Mouse (Mus musculus) lung, embryonic 14.5 days (tissue): ENCODE measurements around the gene Col4a2. TPM values are rescaled to one million over a fixed set of nuclear protein-coding genes. Genes with fewer than 3 reads are reported as not detected.

ENCODE experiments used
- ATAC-seq: fragments of 200-750 bp; cut with Nextera tagmentation; 2 replicates; pipeline ENCODE4 v1.8.0; 2017; ENCODE audit warnings: mild to moderate bottlenecking, moderate TSS enrichment, moderate library complexity; ENCODE audit not compliant: insufficient read depth
- DNase-seq: peaks from one replicate; pipeline ENCODE4 v3.0.0-alpha.2; 2015
- H3K27ac ChIP-seq: fragments of 300-500 bp; sonication (generic); 2 replicates; pipeline ENCODE4 v1.5.1; 2014; ENCODE audit warnings: low read depth, mild to moderate bottlenecking, moderate library complexity
- H3K27me3 ChIP-seq: fragments of 300-500 bp; sonication (generic); 2 replicates; pipeline ENCODE4 v1.6.1; 2014; ENCODE audit warnings: low read length, control low read depth; ENCODE audit not compliant: insufficient read depth
- H3K36me3 ChIP-seq: fragments of 300-500 bp; sonication (generic); 2 replicates; pipeline ENCODE4 v1.6.1; 2014; ENCODE audit warnings: control low read depth; ENCODE audit not compliant: insufficient read depth
- H3K4me1 ChIP-seq: fragments of 300-500 bp; sonication (generic); 2 replicates; pipeline ENCODE4 v1.6.1; 2014; ENCODE audit warnings: antibody characterized with exemption, control low read depth; ENCODE audit not compliant: insufficient read depth
- H3K4me2 ChIP-seq: fragments of 300-500 bp; sonication (generic); 2 replicates; pipeline ENCODE4 v1.6.1; 2014; ENCODE audit warnings: mild to moderate bottlenecking
- H3K4me3 ChIP-seq: fragments of 300-500 bp; sonication (generic); 2 replicates; pipeline ENCODE4 v1.5.1; 2014; ENCODE audit warnings: low read depth, low read length
- H3K9ac ChIP-seq: fragments of 300-500 bp; sonication (generic); 2 replicates; pipeline ENCODE4 v1.6.1; 2014
- H3K9me3 ChIP-seq: fragments of 300-500 bp; sonication (generic); 2 replicates; pipeline ENCODE4 v1.6.1; 2016; ENCODE audit warnings: low read depth, low read length, control low read depth
- CTCF ChIP-seq: IDR thresholded peaks from 2 replicates; pipeline ENCODE4 v1.5.1; 2016; ENCODE audit warnings: antibody characterized with exemption, low read depth
- WGBS: fragments of 180-500 bp; shearing (Covaris S2); extraction: QIAGEN DNeasy Blood & Tissue Kit; methylation state at CpG from one replicate; pipeline ENCODE4 v1.1.7; 2014; 5-methylcytosine and 5-hydroxymethylcytosine counted together
- polyA plus RNA-seq: library from polyadenylated mRNA; unstranded; fragments of >200 nt; fragmentation: Nextera tagmentation; extraction: Ambion mirVana; gene quantifications from 2 replicates; pipeline ENCODE4 v1.2.1, GENCODE M21; 2014

The Col4a2 gene
- polyA plus RNA-seq, 1 experiment from 2014 or later: 111 TPM

DNA sequence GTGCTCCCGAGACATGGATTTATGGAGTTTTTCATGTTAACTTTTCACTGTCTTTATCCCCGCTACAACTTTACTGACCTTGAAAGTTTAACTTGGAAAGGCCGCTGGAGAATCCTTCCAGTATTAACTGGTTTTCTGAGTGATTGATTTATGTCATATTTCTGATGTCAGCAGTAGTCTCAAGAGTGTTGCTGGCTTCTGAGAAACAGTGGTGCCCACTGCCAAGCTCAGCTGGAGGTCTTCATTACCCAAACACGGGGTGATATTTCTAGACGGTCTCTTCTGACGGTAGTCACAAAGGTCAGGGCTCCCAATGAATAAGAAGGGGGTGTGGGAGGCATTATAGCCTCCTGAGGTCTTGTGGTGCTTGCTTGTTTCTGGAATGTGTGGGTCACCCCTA lies 21.1 kb downstream of the Col4a2 start:
- Histone ChIP-seq H3K4me2 (no peak overlapping the region), H3K27ac (no peak overlapping the region), H3K27me3 (no peaks in the 10 kb centered on the region), H3K36me3 (no peaks in the 10 kb centered on the region), H3K9ac (no peak overlapping the region), H3K9me3 (no peaks in the 10 kb centered on the region), H3K4me1 (peaks cover 13% of the 10 kb centered on the region; the same call in 1 of the 2 replicates), H3K4me3 (no peak overlapping the region)
- DNase-seq (no peak), ATAC-seq (no peak)
- 67% methylated on average over 6 of the region's 6 CpGs for WGBS
- TF ChIP-seq CTCF: no peak

DNA sequence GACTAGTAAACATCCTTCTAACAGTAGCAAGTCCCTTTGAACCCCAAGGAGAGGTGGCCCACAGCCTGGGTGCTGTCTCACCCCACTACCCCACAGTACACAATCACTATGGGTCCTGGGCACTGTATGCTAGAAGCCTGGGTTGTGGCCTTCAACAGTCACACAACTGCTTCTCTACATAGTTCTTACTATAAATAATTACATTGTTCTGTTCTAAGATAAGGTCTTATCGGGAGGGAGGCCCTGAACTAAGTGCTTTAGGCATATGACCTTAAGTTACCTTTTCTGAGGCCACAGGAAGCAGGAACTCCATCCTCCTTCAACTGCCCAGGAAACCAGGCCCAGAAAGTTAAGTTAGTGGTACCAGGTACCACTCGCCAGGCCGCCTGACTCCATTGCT lies 21.9 kb downstream of the Col4a2 start:
- Histone ChIP-seq H3K9ac (no peak overlapping the region), H3K36me3 (no peaks in the 10 kb centered on the region), H3K4me3 (no peak overlapping the region), H3K27me3 (no peaks in the 10 kb centered on the region), H3K9me3 (no peaks in the 10 kb centered on the region), H3K27ac (peak overlapping the region; percentile 1; the same call in 1 of the 2 replicates), H3K4me1 (peaks cover 13% of the 10 kb centered on the region; the same call in 1 of the 2 replicates), H3K4me2 (no peak overlapping the region)
- ATAC-seq (0 out of 2 replicates have a peak, but pooled peaks have one; percentile 18), DNase-seq (no peak)
- TF ChIP-seq CTCF: no peak
- WGBS: 54% methylated on average over 3 of the region's 3 CpGs

DNA sequence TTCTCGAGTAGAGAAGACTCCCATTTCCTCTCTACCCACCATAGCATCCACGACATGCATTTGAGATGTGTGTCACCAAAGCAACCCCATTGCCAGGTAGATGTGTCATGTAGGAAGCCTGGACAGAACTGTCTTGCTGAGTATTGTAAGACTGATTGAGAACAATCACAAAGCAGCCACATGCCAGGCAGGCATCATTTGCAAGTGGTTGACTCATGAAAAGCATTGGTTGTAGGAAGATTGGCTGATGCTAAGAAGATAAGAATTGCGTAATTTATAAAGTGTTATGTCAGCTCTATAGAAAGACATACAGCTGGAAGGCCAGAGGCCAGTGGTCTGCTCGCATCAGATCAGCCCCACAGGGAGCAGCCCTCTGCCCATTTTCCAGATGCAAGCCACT lies 22.6 kb downstream of the Col4a2 start:
- ATAC-seq: no peak
- WGBS: 66% methylated on average over 4 of the region's 4 CpGs
- Histone ChIP-seq H3K9ac (no peak overlapping the region), H3K4me2 (no peak overlapping the region), H3K9me3 (no peaks in the 10 kb centered on the region), H3K36me3 (no peaks in the 10 kb centered on the region), H3K4me1 (peaks cover 16% of the 10 kb centered on the region; the same call in 1 of the 2 replicates), H3K27ac (no peak overlapping the region), H3K27me3 (no peaks in the 10 kb centered on the region), H3K4me3 (no peak overlapping the region)
- no peak for TF ChIP-seq CTCF
- no peak for DNase-seq

DNA sequence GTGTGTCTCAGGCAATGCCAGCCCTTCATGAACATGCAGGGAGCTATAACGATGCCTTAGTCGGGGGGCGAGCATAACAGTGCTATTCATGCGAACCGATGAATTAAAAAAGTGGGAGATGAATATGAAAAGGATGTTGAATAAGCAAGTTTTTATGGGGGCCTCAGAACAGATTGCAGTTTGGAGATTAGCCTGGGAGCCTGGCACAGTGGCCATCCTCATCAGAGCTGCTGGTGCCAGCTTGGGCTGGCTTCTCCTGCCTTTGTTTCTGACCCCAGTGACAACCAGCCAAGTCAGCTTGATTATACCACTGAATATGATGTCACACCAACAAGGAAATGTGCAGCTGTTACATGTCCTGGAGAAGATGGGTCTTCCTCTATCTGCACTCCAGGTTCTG lies 23.7 kb downstream of the Col4a2 start:
- no peak for ATAC-seq

DNA sequence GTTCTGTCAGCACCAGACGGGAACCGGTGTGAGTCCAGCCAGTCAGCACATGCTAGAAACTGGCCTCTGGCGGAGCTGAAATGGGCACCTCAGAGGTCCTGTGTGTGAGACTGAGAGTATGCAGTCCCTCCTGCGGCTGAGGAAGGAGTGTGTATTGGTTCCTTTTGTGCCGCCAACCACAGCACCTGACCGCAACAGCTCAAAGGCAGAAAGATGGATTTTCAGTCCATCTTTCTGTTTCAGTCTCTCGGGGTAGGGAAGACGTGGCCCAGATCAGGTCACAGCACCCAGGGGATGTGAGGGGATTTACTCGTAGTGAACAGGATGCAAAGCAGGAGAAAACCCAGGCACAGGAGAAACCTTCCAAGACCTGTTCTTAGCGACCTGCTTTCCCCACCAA lies 25.0 kb downstream of the Col4a2 start:
- no peak for DNase-seq
- TF ChIP-seq CTCF: no peak
- H3K27me3 ChIP-seq: no peaks in the 10 kb centered on the region
- H3K4me3 ChIP-seq: no peak overlapping the region
- H3K9ac ChIP-seq: no peak overlapping the region
- H3K4me1 ChIP-seq: peaks cover 7% of the 10 kb centered on the region; the same call in 1 of the 2 replicates
- no peak overlapping the region for H3K27ac ChIP-seq
- no peaks in the 10 kb centered on the region for H3K9me3 ChIP-seq
- ATAC-seq: no peak
- no peak overlapping the region for H3K4me2 ChIP-seq
- WGBS: 85% methylated on average over 10 of the region's 10 CpGs
- H3K36me3 ChIP-seq: no peaks in the 10 kb centered on the region

More for the DNA sequence above, 23.7 kb downstream of the Col4a2 start:
- Histone ChIP-seq H3K4me3 (no peak overlapping the region), H3K4me1 (peaks cover 11% of the 10 kb centered on the region; the same call in 1 of the 2 replicates), H3K27ac (no peak overlapping the region), H3K27me3 (no peaks in the 10 kb centered on the region), H3K36me3 (no peaks in the 10 kb centered on the region), H3K9me3 (no peaks in the 10 kb centered on the region), H3K9ac (no peak overlapping the region), H3K4me2 (no peak overlapping the region)
- TF ChIP-seq CTCF: no peak
- no peak for DNase-seq
- WGBS: 86% methylated on average over 5 of the region's 5 CpGs

DNA sequence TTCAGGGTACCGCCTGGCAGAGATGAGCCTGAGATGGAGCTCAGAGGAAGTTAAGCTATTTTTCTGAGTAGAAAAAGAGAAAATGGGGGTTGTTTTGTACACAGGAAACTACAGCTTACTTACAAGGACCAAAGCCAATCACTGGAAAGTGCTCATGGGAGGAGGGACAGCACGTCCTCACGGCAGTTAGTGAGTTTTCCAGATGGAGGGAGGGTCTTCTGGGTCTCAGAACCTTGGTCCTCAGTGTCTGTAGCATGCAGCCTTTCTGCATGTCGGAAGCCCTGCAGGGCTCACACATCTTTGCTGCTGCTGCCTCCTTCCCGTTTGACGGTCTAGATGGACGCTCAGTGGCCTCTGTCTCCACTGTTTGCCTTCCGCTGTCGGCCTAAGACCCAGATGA lies 25.9 kb downstream of the Col4a2 start:
- H3K27ac ChIP-seq: no peak overlapping the region
- H3K4me3 ChIP-seq: no peak overlapping the region
- H3K4me1 ChIP-seq: peaks cover 7% of the 10 kb centered on the region; the same call in 1 of the 2 replicates
- H3K4me2 ChIP-seq: no peak overlapping the region
- TF ChIP-seq CTCF: no peak
- DNase-seq (no peak), ATAC-seq (no peak)
- H3K36me3 ChIP-seq: no peaks in the 10 kb centered on the region
- H3K9me3 ChIP-seq: no peaks in the 10 kb centered on the region
- H3K9ac ChIP-seq: no peak overlapping the region
- WGBS: 83% methylated on average over 9 of the region's 9 CpGs
- H3K27me3 ChIP-seq: no peaks in the 10 kb centered on the region

DNA sequence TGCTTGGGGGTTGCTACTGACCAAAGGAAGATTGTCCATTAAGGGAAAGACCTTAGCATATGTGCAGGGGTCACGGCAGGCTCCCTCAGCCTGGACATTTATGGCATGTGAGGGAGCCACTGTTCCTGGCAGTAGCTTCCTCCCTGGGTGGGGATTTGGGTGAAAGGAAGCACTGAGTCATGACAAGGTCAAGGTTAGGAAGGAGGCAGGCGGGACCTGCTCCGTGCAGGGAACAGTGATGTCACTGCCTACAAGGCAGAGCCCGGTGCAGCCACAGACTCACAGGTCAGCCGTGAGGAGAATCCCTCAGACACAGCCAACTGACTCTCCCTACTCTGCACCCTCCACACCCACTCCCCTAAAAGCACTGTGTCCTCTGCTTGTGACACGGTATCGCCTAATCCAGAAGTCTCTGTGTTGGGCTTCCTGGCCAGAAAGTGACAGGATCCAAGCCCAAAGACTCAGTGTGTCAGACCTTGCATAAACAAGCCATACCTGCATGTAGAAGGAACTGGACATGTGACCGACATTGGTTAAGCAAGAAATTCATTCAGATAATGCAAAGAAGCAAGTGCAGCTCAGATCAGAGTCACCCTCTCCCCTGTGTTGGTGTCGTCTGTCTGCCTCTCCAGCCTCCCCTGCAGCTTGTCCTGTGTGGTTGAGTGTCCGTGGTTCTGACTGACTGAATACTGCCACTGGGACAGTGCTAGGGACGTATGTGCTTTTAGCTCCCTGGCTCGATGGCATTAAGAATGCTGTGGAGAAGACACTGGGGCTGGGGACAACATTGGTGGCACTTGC lies 27.9 kb downstream of the Col4a2 start:
- H3K4me2 ChIP-seq: no peak overlapping the region
- H3K27ac ChIP-seq: peak overlapping the region; percentile 37; the same call in 1 of the 2 replicates
- H3K9me3 ChIP-seq: no peaks in the 10 kb centered on the region
- no peaks in the 10 kb centered on the region for H3K27me3 ChIP-seq
- no peak for TF ChIP-seq CTCF
- WGBS: 58% methylated on average over 12 of the region's 12 CpGs
- DNase-seq: peak; percentile 31
- H3K4me1 ChIP-seq: peaks cover 3% of the 10 kb centered on the region; the same call in 1 of the 2 replicates
- no peak overlapping the region for H3K9ac ChIP-seq
- H3K36me3 ChIP-seq: no peaks in the 10 kb centered on the region
- H3K4me3 ChIP-seq: no peak overlapping the region
- peak; percentile 33; the same call in 1 of the 2 replicates for ATAC-seq
